Mouse (Mus musculus) c-Kit-positive CD71-negative TER-119-negative erythroid progenitor cells, embryonic 14.5 days (primary cell): ENCODE measurements around the gene Plppr5.

Experiments
- DNase-seq: peaks from one replicate; pipeline ENCODE4 v3.0.0-alpha.2; 2013; ENCODE audit warnings: low read depth

Gene Plppr5

DNA sequence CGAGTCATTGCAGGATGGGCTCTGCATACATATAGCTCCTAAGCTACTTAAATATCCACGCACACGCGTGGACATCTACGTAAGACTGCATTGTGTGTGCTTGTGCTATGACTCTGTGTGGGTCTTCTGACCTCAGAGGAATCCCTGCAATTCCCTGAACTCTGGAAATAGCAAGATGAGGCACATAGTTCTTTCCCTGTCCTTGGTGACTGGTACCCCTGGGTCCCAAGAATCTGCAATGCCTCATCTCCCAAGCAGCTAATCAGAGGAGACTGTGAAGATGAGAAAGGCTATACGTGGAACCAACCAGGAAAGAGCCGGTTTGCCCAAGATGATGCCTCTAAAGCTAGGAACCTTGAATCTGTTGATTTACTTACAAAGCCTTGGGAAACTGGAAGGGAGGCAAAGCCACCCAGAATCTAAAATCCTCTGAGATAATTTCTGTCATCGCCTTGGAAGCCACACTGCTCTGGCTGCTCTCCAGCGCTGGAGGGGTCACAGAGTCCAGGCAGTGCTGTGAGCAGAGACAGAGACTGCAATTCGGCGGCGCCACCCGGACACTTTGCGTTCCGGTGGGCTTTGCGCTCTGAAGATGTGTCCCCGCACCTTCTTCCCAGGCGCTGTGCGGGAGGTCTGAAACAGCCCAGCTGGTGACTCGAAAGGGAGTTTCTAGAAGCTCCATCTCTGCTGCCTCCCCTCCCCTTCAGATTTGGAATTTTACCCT is at the start of gene Plppr5:
Gene Plppr5, plus strand, starts transcription at position 308 of the 724 bp plus-strand sequence.
- no peak for DNase-seq

GRCm38 (mm10) chr3:117549899-117550298 is 24.7 kb upstream of the Plppr5 start:
- DNase-seq: no peak

DNA sequence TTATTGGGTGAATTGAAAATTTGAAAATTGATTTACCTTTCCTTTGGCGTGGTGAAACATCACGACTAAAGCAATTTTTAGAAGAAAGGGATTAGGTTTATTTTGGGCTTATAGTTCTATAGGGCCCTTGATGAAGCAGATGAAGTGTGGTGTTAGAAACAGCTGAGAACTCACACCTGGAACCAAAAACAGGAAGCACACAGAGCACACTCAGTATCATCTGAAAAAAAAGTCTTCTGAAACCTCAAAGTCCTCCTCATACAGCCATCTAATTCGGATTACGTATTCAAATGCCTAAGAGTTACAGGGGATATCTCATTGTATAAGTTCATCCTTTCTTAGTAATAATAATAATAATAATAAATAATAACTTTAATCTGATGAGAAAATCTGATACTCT is 24.1 kb upstream of the Plppr5 start:
- DNase-seq: no peak

- DNase-seq: no peak
These were observed 17.7 kb upstream of the Plppr5 start for GRCm38 (mm10) chr3:117556972-117557371.

GRCm38 (mm10) chr3:117575253-117575927 is 754 bp downstream of the Plppr5 start:
- DNase-seq: no peak

DNA sequence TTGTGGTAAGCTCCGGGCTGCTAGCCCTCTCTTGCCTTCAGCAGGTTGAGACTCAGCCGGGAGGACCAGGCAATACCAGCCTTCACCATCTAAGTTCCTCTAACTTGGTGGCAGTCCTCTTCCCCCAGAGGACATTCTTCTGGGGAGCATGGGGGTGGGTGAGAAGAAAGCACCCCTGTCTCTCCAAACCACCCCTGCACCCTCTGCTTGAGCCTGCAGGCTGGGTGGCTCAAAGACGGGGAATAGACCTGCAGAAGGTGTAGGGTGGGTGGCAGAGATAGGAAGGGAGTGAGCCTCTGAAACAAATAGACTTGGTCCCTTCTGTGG is 1.3 kb downstream of the Plppr5 start:
- no peak for DNase-seq

- no peak for DNase-seq
These were observed 2.7 kb downstream of the Plppr5 start for GRCm38 (mm10) chr3:117577349-117577748.

DNA sequence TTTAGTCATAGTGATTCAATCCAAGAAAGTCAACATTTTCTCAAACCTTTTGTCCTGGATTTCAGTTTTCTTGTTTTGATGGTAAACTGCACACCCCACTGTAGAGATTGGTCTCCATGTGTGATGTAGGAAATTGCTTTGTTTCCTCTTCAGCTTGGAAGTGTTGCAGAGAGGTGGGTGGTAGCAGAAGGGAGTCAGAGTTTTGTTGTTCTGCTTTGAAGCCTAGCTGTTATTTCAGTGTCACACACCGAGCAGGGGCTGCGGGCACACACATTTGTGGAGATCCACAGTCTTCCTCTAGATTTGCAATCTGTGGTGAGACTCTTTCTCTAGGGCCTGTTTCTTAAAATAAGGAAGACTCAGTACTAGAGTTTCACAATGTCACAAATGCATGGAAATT is 8.0 kb downstream of the Plppr5 start:
- no peak for DNase-seq

GRCm38 (mm10) chr3:117602404-117602803 is 27.8 kb downstream of the Plppr5 start:
- no peak for DNase-seq

DNA sequence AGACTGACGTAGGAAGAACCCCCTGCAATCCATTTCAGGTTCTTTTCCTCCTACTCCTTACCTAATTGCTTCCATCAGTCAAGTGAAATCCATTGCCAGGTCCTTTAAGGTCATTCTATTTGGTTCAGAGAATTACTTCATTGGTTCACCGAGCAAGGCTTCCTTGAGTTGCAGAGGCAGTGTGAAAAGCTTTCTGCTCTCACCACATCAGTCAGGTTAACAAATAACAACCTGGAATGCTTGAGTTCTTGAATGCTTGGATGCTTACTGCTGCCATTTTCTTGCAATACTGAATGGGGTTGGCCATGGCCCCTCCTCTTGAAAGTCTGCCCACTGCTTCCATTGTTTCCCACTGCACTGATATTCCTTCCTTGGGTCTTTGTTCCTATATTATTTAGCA is 28.8 kb downstream of the Plppr5 start:
- DNase-seq: no peak

GRCm38 (mm10) chr3:117606383-117606782 is 31.7 kb downstream of the Plppr5 start:
- DNase-seq: no peak

GRCm38 (mm10) chr3:117611453-117611852 is 36.8 kb downstream of the Plppr5 start:
- no peak for DNase-seq

- no peak for DNase-seq
These were observed 40.2 kb downstream of the Plppr5 start for GRCm38 (mm10) chr3:117614856-117615255.

GRCm38 (mm10) chr3:117625257-117626001 is 50.8 kb downstream of the Plppr5 start:
- no peak for DNase-seq

DNA sequence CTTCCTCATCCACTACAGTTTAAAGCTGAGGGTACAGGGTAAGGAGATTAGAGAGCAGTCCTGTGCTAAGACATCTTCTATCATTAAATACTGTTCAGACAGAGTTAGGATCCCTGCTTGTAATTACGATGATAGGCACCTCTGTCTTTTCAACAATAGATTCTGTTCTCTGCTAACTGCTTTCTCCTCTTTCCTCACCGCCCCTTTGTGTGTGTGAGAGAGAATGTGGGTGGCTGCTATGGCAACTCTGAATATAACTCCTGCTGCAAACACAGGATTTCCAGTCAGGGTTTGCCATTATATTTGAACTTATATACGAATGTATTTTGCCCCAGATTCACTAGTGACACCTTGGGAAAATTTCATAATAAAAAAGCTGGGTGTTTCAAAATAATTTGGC is 54.2 kb downstream of the Plppr5 start:
- no peak for DNase-seq

DNA sequence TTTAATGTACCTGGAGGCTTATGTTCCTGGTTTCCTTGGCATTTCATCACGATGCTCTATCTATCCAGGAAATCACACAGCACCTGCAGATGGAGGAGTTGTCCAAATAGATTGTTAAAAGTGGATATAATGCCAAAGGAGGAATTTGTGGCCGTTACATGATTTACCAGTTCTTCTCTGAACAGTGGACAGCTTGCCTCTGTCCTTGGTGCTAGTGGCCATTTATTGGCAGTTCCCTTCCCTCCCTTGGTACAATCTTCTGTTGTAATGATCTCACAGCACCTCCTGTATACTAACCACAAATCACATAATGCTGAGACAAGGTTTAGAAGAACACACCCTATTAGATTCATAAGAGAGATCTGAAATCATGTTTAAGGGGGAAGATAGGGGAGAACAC is 55.7 kb downstream of the Plppr5 start:
- no peak for DNase-seq

DNA sequence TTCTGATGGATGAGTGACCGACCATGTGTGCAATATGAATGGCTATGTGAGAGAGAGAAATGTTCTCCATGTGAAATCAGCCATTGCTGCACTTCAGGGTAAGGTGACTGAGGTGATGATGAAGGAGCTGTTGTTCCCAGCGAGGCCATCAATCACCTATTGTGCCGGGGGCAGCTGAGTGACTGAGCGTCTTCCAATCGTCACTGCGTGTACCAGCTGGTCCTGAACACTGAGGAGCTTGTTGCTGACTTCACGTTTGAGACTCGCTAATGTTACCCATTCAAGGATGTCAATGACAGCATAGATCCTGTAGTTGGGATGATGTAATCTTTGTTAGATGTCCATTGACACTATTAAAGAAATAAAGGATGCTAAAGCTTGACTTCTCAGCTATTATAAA is 74.0 kb downstream of the Plppr5 start:
- no peak for DNase-seq

GRCm38 (mm10) chr3:117664316-117664715 is 89.7 kb downstream of the Plppr5 start:
- DNase-seq: no peak

DNA sequence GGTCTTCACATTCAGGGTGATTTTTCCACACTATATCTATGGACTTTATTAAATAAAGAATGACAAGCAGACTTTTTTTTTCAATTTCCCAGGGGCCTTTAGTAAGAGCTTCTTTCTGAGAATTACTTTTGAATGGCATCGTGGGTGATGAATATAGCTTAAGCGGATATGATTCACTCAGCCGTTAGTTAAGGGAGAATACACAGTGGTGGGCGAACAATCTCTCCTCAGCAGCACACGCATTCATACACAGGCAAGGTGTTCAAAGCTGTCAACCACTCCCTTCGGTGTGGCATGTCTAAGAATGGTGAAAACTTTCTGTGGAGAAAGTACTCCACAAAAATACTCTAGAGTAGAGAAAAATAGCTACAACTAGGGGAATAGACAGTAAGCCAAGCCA is 104.6 kb downstream of the Plppr5 start:
- no peak for DNase-seq

GRCm38 (mm10) chr3:117684640-117685039 is 110.0 kb downstream of the Plppr5 start:
- DNase-seq: no peak

GRCm38 (mm10) chr3:117686036-117686435 is 111.4 kb downstream of the Plppr5 start:
- DNase-seq: no peak

DNA sequence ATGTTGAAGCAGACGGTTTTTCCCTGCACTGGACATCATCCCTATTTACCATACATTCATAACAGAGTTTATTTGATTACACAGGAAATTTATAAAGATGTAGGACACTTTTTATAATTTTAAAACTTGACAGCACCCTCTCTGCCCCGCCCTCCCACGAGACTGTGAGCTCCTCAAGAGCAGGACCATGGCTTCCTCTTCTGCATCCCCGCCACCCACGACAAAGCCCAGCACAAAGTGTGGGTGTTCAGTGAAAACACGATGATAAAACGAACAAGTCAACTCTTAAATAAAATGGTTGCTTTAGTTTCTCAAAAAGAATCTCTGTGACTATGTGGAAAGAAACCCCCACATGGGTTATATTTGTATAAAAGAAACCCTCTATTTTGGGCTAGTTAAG is 112.0 kb downstream of the Plppr5 start:
- no peak for DNase-seq

- DNase-seq: no peak
These were observed 120.1 kb downstream of the Plppr5 start for GRCm38 (mm10) chr3:117694736-117695135.
